Mouse (Mus musculus): ENCODE results near the gene Clrn2.

DNA sequence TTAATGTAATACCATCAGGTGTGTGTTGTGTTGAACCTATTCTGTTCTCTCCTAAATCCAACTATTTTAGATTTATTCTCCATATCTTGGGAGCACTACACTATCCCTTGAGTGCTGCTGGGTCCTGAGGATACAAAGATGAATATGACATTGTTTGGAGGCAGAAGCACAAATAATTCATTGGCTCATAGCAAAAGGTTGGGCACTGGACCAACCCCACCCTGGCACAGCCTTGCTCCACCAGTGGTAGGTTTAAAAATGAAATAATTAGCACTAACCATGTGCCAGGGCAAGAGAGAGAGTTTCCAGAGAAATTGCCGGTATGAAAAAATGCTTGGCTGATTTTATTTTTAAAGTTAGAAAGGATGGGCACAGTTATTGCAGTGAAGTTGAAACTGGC lies 20.0 kb downstream of the Clrn2 start:
- TF ChIP-seq CTCF (conservative IDR thresholded peaks at IDR 0.05; ENCODE audit: low read length) (no peak), NANOG (IDR thresholded peaks at IDR 0.05; ENCODE audit: borderline replicate concordance, low read length) (no peak)

Measured in E14TG2a.4 (cell line).